Mouse (Mus musculus): ENCODE measurements around the gene Fstl5. TPM values are rescaled to one million over a fixed set of nuclear protein-coding genes. Genes with fewer than 3 reads are reported as not detected.

Gene Fstl5
- polyA plus RNA-seq, 1 experiment from 2014 or later, result 52.4 TPM

DNA sequence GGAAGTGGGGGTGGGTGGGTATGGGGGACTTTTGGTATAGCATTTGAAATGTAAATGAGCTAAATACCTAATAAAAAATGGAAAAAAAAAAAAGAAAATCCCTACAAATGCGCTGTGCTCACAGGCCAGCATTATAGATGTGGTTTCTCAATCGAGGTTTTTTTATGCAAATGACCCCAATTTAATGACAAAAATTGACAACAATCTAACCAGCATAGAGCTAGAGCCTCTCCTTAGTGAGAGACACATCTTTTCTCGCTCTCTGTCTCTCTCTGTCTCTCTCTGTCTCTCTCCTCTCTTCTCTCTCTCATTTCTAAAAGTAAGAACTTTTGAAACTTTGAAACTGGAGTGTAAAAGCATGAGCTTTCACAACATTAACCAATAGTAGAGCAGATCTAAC, 498.4 kb downstream of the Fstl5 start:
- Histone ChIP-seq H3K27me3 (replicated peaks) (no peaks in the 10 kb centered on the region), H3K36me3 (replicated peaks) (no peaks in the 10 kb centered on the region), H3K9ac (no peak overlapping the region), H3K27ac (no peak overlapping the region), H3K4me1 (peaks cover 6% of the 10 kb centered on the region; the same call in 1 of the 2 replicates), H3K4me3 (no peak overlapping the region), H3K4me2 (no peak overlapping the region), H3K9me3 (no peaks in the 10 kb centered on the region)
- 59% methylated on average over 3 of the region's 3 CpGs for WGBS
- ATAC-seq (replicated peaks), result peak; percentile 30; the same call in 1 of the 2 replicates

- peak overlapping the region; percentile 34; the same call in 1 of the 2 replicates for H3K27ac ChIP-seq
- peak; percentile 76 for ATAC-seq (replicated peaks)
These were observed 499.0 kb downstream of the Fstl5 start for GRCm38 (mm10) chr3:76572920-76573541.

DNA sequence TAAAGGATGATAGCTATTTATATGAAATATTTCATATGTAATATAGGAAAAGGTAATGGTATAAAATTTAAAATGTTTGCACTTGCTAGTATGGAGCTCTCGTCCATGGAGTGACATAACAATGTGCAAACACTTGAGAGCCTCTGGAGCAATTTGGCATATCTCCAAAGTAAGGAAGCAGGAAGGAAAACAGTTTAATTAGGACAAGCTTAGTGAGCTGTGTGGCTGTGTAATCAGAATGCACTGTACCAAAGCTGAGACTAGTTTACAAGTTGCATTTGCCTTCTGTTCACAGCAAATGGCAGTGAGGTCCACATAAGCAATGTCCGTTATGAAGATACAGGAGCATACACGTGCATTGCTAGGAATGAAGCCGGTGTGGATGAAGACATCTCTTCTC, 519.1 kb downstream of the Fstl5 start:
- Histone ChIP-seq H3K9ac (no peak overlapping the region), H3K4me3 (no peak overlapping the region), H3K4me2 (no peak overlapping the region), H3K4me1 (no peaks in the 10 kb centered on the region), H3K36me3 (replicated peaks) (no peaks in the 10 kb centered on the region), H3K27me3 (replicated peaks) (no peaks in the 10 kb centered on the region), H3K9me3 (no peaks in the 10 kb centered on the region), H3K27ac (no peak overlapping the region)
- WGBS, result 68% methylated on average over 4 of the region's 4 CpGs
- ATAC-seq (replicated peaks), result no peak

More at GRCm38 (mm10) chr3:76572920-76573541, 499.0 kb downstream of the Fstl5 start:
- H3K4me3 ChIP-seq, result no peak overlapping the region
- WGBS, result 23% methylated on average over 3 of the region's 3 CpGs
- peaks cover 6% of the 10 kb centered on the region; the same call in 1 of the 2 replicates for H3K4me1 ChIP-seq
- H3K9ac ChIP-seq, result no peak overlapping the region
- H3K9me3 ChIP-seq, result no peaks in the 10 kb centered on the region
- H3K27me3 ChIP-seq (replicated peaks), result no peaks in the 10 kb centered on the region
- no peaks in the 10 kb centered on the region for H3K36me3 ChIP-seq (replicated peaks)
- H3K4me2 ChIP-seq, result no peak overlapping the region

DNA sequence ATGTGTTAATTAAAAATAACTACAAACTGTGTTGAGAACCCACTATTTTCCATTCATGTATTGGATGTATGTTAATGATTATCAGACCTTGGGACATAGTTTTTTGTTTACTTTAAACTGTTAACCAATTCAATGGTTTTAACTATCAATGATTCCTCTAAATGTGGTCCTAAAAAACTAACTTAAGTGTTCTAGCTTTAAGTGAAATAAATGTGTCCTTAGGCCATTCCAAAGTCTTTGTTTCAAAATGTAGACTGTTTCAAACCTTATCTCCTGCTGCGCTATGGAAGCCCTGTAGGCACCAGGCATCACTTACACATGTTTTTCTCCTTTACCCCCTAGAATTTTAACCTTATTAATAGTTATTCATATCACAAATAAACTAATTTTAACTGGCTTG, 546.0 kb downstream of the Fstl5 start:
- WGBS, result 97% methylated on average over 1 of the region's 1 CpGs
- Histone ChIP-seq H3K27me3 (replicated peaks) (no peaks in the 10 kb centered on the region), H3K4me3 (no peak overlapping the region), H3K4me2 (no peak overlapping the region), H3K9ac (no peak overlapping the region), H3K9me3 (no peaks in the 10 kb centered on the region), H3K4me1 (no peaks in the 10 kb centered on the region), H3K27ac (no peak overlapping the region), H3K36me3 (replicated peaks) (no peaks in the 10 kb centered on the region)
- ATAC-seq (replicated peaks), result no peak

DNA sequence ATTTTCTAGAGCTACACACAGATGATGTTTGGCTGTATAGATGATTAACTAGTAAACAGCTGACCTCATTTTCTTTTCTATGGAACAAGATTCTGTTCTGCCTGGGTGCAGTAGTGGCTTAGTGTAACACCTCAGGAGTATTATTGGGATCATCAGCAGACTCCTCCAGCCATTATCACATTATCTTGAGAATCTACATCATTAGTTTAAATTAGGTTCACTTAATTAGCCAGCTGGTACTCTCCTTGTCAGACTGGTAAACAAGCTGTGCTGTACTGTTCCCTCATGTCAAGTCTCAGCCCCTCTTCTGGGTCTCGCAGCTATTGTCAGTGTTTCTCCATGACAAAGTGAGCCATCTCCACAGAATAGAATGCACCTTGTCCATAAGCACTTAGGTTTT, 580.2 kb downstream of the Fstl5 start:
- H3K9me3 ChIP-seq, result no peaks in the 10 kb centered on the region
- no peaks in the 10 kb centered on the region for H3K27me3 ChIP-seq (replicated peaks)
- no peak overlapping the region for H3K4me3 ChIP-seq
- no peaks in the 10 kb centered on the region for H3K36me3 ChIP-seq (replicated peaks)
- H3K4me2 ChIP-seq, result no peak overlapping the region
- ATAC-seq (replicated peaks), result 0 out of 2 replicates have a peak, but pooled peaks have one; percentile 30
- no peaks in the 10 kb centered on the region for H3K4me1 ChIP-seq
- no peak overlapping the region for H3K9ac ChIP-seq
- 73% methylated on average over 1 of the region's 1 CpGs for WGBS
- H3K27ac ChIP-seq, result no peak overlapping the region

DNA sequence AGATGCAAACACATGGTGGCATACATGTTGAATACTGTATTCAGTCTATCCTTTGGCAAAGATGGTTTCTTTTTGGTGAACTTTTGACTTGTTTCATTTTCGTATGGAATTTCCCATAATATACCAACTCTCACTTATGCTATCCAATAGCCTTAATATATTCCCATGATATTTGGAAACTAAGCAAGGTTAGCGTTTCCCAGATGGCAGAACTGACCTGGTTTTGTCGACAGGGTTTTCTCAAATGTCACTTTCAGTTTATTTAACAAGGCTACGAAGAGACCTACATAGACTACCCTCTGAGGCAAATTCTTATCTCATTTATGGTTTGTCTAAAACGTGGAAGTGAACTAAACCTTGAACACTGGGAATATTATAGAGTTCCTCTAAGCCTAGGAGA, 596.8 kb downstream of the Fstl5 start:
- Histone ChIP-seq H3K36me3 (replicated peaks) (no peaks in the 10 kb centered on the region), H3K9ac (no peak overlapping the region), H3K27me3 (replicated peaks) (no peaks in the 10 kb centered on the region), H3K4me3 (no peak overlapping the region), H3K9me3 (no peaks in the 10 kb centered on the region), H3K4me1 (no peaks in the 10 kb centered on the region), H3K4me2 (no peak overlapping the region), H3K27ac (no peak overlapping the region)
- WGBS, result 67% methylated on average over 5 of the region's 5 CpGs
- no peak for ATAC-seq (replicated peaks)

GRCm38 (mm10) chr3:76676006-76676405, 601.9 kb downstream of the Fstl5 start:
- Histone ChIP-seq H3K4me2 (no peak overlapping the region), H3K36me3 (replicated peaks) (no peaks in the 10 kb centered on the region), H3K27ac (no peak overlapping the region), H3K9ac (no peak overlapping the region), H3K4me3 (no peak overlapping the region), H3K4me1 (no peaks in the 10 kb centered on the region), H3K27me3 (replicated peaks) (no peaks in the 10 kb centered on the region), H3K9me3 (no peaks in the 10 kb centered on the region)
- ATAC-seq (replicated peaks), result no peak
- WGBS, result 88% methylated on average over 3 of the region's 3 CpGs

GRCm38 (mm10) chr3:76679853-76680545, 605.9 kb downstream of the Fstl5 start:
- H3K27me3 ChIP-seq (replicated peaks), result no peaks in the 10 kb centered on the region
- WGBS, result 77% methylated on average over 5 of the region's 5 CpGs
- no peak overlapping the region for H3K27ac ChIP-seq
- H3K36me3 ChIP-seq (replicated peaks), result no peaks in the 10 kb centered on the region
- no peaks in the 10 kb centered on the region for H3K4me1 ChIP-seq
- no peak overlapping the region for H3K9ac ChIP-seq
- H3K9me3 ChIP-seq, result no peaks in the 10 kb centered on the region
- no peak overlapping the region for H3K4me3 ChIP-seq
- ATAC-seq (replicated peaks), result no peak
- H3K4me2 ChIP-seq, result no peak overlapping the region

DNA sequence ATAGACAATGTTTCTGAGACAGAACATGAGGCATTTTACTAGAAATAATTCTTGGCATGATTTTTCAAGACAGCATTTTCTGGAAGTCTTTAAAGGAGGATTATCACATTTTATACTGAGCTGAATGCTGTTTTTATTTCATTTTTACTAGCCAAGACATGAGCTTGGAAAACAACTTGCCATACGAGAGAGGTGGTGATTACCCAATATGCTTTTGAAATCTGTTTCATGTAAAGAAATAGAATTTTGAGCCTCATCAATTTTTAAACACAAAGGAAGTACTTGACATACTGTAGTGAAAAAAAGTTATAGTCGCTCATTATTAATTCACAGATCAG, 606.4 kb downstream of the Fstl5 start:
- no peaks in the 10 kb centered on the region for H3K36me3 ChIP-seq (replicated peaks)
- H3K4me2 ChIP-seq, result no peak overlapping the region
- ATAC-seq (replicated peaks), result no peak
- H3K4me3 ChIP-seq, result no peak overlapping the region
- WGBS, result 83% methylated on average over 2 of the region's 2 CpGs
- no peaks in the 10 kb centered on the region for H3K27me3 ChIP-seq (replicated peaks)
- H3K4me1 ChIP-seq, result no peaks in the 10 kb centered on the region
- no peak overlapping the region for H3K9ac ChIP-seq
- H3K27ac ChIP-seq, result no peak overlapping the region
- H3K9me3 ChIP-seq, result no peaks in the 10 kb centered on the region

- H3K9me3 ChIP-seq, result no peaks in the 10 kb centered on the region
- H3K36me3 ChIP-seq (replicated peaks), result no peaks in the 10 kb centered on the region
- no peak for ATAC-seq (replicated peaks)
- WGBS, result 67% methylated on average over 1 of the region's 1 CpGs
- H3K4me3 ChIP-seq, result no peak overlapping the region
- no peak overlapping the region for H3K27ac ChIP-seq
- H3K4me2 ChIP-seq, result no peak overlapping the region
- no peak overlapping the region for H3K9ac ChIP-seq
- H3K27me3 ChIP-seq (replicated peaks), result no peaks in the 10 kb centered on the region
- no peaks in the 10 kb centered on the region for H3K4me1 ChIP-seq
These were observed 623.1 kb downstream of the Fstl5 start for GRCm38 (mm10) chr3:76697134-76697629.

GRCm38 (mm10) chr3:76739221-76739620, 665.2 kb downstream of the Fstl5 start:
- Histone ChIP-seq H3K4me2 (no peak overlapping the region), H3K9ac (no peak overlapping the region), H3K27ac (no peak overlapping the region), H3K27me3 (replicated peaks) (no peaks in the 10 kb centered on the region), H3K4me3 (no peak overlapping the region), H3K4me1 (no peaks in the 10 kb centered on the region), H3K36me3 (replicated peaks) (no peaks in the 10 kb centered on the region), H3K9me3 (no peaks in the 10 kb centered on the region)
- 79% methylated on average over 2 of the region's 2 CpGs for WGBS
- no peak for ATAC-seq (replicated peaks)

Data from midbrain, embryonic 15.5 days (tissue).